Mouse (Mus musculus) embryonic facial prominence, embryonic 14.5 days (tissue): ENCODE data around the gene Cttnbp2. TPM values are rescaled to one million over a fixed set of nuclear protein-coding genes. Genes with fewer than 3 reads are reported as not detected.

ENCODE experiments used
- ATAC-seq: fragments of 200-750 bp; cut with Nextera tagmentation; 2 replicates; pipeline ENCODE4 v1.8.0; 2017; ENCODE audit warnings: low read depth, moderate number of reproducible peaks, moderate TSS enrichment
- DNase-seq: peaks from one replicate; pipeline ENCODE4 v3.0.0-alpha.2; 2015; ENCODE audit warnings: low spot score
- H3K27ac ChIP-seq: fragments of 300-500 bp; sonication (generic); replicated peaks from 2 replicates; pipeline ENCODE4 v1.5.1; 2014; ENCODE audit warnings: low read depth, mild to moderate bottlenecking, low read length, moderate library complexity
- H3K27me3 ChIP-seq: fragments of 300-500 bp; sonication (generic); replicated peaks from 2 replicates; pipeline ENCODE4 v1.6.1; 2014; ENCODE audit warnings: low read length; ENCODE audit not compliant: control insufficient read depth, insufficient read depth
- H3K36me3 ChIP-seq: fragments of 300-500 bp; sonication (generic); 2 replicates; pipeline ENCODE4 v1.6.1; 2014; ENCODE audit warnings: low read length, mixed read lengths; ENCODE audit not compliant: control insufficient read depth, insufficient read depth
- H3K4me1 ChIP-seq: fragments of 300-500 bp; sonication (generic); 2 replicates; pipeline ENCODE4 v1.6.1; 2014; ENCODE audit warnings: antibody characterized with exemption, low read length; ENCODE audit not compliant: control insufficient read depth, insufficient read depth
- H3K4me2 ChIP-seq: fragments of 300-500 bp; sonication (generic); 2 replicates; pipeline ENCODE4 v1.6.1; 2014; ENCODE audit warnings: low read depth, mild to moderate bottlenecking, low read length, moderate library complexity, mixed read lengths
- H3K4me3 ChIP-seq: fragments of 300-500 bp; sonication (generic); 2 replicates; pipeline ENCODE4 v1.5.1; 2014; ENCODE audit warnings: low read depth, mild to moderate bottlenecking, low read length
- H3K9ac ChIP-seq: fragments of 300-500 bp; sonication (generic); 2 replicates; pipeline ENCODE4 v1.6.1; 2014; ENCODE audit warnings: low read depth, mild to moderate bottlenecking, low read length, moderate library complexity, mixed read lengths
- H3K9me3 ChIP-seq: fragments of 300-500 bp; sonication (generic); 2 replicates; pipeline ENCODE4 v1.6.1; 2016; ENCODE audit warnings: low read length; ENCODE audit not compliant: control insufficient read depth
- WGBS: fragments of 180-500 bp; shearing (Covaris S2); extraction: QIAGEN DNeasy Blood & Tissue Kit; methylation state at CpG from one replicate; pipeline ENCODE4 v1.1.7; 2014; 5-methylcytosine and 5-hydroxymethylcytosine counted together
- polyA plus RNA-seq: library from polyadenylated mRNA; unstranded; fragments of >200 nt; fragmentation: Nextera tagmentation; extraction: Ambion mirVana; gene quantifications from 2 replicates; pipeline ENCODE4 v1.2.1, GENCODE M21; 2014

The Cttnbp2 gene
- polyA plus RNA-seq, 1 experiment from 2014 or later, result 14.4 TPM

- DNase-seq (no peak), ATAC-seq (no peak)
- Histone ChIP-seq H3K4me1 (0 out of 2 replicates have a peak, but pooled peaks cover 4% of the 10 kb centered on the region), H3K9ac (no peak overlapping the region), H3K4me2 (no peak overlapping the region), H3K9me3 (no peaks in the 10 kb centered on the region), H3K36me3 (0 out of 2 replicates have a peak, but pooled peaks cover 8% of the 10 kb centered on the region), H3K27ac (no peak overlapping the region), H3K27me3 (no peaks in the 10 kb centered on the region), H3K4me3 (no peak overlapping the region)
- WGBS, result 52% methylated on average over 4 of the region's 4 CpGs
Measured at GRCm38 (mm10) chr6:18436127-18436812, 78.4 kb downstream of the Cttnbp2 start.

- no peak overlapping the region for H3K4me2 ChIP-seq
- no peak overlapping the region for H3K4me3 ChIP-seq
- H3K36me3 ChIP-seq, result 0 out of 2 replicates have a peak, but pooled peaks cover 8% of the 10 kb centered on the region
- DNase-seq (no peak), ATAC-seq (no peak)
- no peaks in the 10 kb centered on the region for H3K9me3 ChIP-seq
- H3K27me3 ChIP-seq, result no peaks in the 10 kb centered on the region
- no peak overlapping the region for H3K27ac ChIP-seq
- WGBS, result 92% methylated on average over 16 of the region's 16 CpGs
- H3K9ac ChIP-seq, result no peak overlapping the region
- H3K4me1 ChIP-seq, result 0 out of 2 replicates have a peak, but pooled peaks cover 4% of the 10 kb centered on the region
Measured at GRCm38 (mm10) chr6:18434828-18435531, 79.7 kb downstream of the Cttnbp2 start.

DNA sequence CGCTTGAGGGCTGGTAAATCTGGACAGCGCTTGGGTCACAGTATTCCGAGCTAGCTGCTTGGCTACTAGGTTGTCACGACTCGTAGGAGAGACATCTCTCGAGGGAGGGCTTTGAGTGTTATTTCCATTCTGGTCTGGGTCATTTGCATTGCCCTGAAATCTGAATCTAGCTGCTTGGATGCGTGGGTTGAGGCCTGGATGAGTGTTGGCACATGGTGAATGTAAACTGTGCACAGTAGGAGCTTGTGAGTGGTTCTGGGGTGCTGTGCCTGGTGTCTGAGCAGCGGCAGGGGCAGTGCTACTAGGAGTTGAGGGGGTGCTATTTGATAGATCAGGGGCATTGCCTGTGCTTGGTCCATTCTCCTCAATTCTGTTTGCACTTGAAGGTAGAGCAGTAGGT is 80.3 kb downstream of the Cttnbp2 start:
- WGBS, result 75% methylated on average over 8 of the region's 8 CpGs
- no peak overlapping the region for H3K4me3 ChIP-seq

DNA sequence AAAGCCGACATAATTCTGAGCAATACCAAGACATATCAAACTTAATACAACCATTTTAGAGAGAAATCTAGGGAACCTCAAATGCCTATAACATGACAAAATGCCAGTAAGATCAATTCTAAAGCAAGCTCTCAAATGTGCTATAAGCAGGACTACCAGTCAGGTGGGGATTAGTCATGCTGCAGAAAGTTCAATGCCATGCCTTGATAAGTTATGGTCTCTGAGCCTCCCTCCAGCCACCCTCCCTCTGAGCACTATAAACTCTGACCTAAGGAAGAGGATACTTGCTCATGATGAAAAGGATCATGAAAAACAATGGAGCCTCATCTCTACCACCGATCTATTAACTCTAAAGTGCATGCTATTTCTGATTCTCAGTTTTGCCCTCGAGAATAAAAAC is 82.3 kb downstream of the Cttnbp2 start:
- Histone ChIP-seq H3K9me3 (no peaks in the 10 kb centered on the region), H3K4me1 (0 out of 2 replicates have a peak, but pooled peaks cover 4% of the 10 kb centered on the region), H3K9ac (no peak overlapping the region), H3K36me3 (0 out of 2 replicates have a peak, but pooled peaks cover 8% of the 10 kb centered on the region), H3K4me3 (no peak overlapping the region), H3K27ac (no peak overlapping the region), H3K27me3 (no peaks in the 10 kb centered on the region), H3K4me2 (no peak overlapping the region)
- DNase-seq, result no peak
- WGBS, result 62% methylated on average over 3 of the region's 3 CpGs
- no peak for ATAC-seq

More for the DNA sequence above, 80.3 kb downstream of the Cttnbp2 start:
- H3K4me1 ChIP-seq, result 0 out of 2 replicates have a peak, but pooled peaks cover 4% of the 10 kb centered on the region
- H3K27ac ChIP-seq, result no peak overlapping the region
- H3K36me3 ChIP-seq, result 0 out of 2 replicates have a peak, but pooled peaks cover 8% of the 10 kb centered on the region
- H3K9me3 ChIP-seq, result no peaks in the 10 kb centered on the region
- H3K27me3 ChIP-seq, result no peaks in the 10 kb centered on the region
- DNase-seq, result no peak
- no peak for ATAC-seq
- no peak overlapping the region for H3K4me2 ChIP-seq
- H3K9ac ChIP-seq, result no peak overlapping the region

DNA sequence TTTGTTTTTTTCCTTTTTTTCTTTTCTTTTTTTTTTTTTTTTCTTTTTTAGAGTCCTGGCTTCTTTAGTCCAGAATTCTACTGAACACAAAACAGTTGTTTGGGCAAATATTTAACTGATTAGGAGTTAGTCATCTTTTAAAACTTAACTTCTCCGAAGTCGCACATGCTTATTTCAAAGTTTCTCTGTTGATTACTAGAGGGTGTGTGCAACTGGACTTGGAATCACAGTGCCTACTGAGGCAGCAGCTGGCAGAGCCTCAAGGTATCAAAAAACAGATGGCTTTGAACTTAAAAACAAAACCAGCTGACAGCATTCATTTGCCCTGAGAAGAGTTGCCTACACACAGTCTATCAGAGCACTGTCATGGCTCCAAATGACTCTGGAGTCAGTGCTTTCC is 82.8 kb downstream of the Cttnbp2 start:
- H3K4me2 ChIP-seq, result no peak overlapping the region
- no peaks in the 10 kb centered on the region for H3K9me3 ChIP-seq
- H3K4me3 ChIP-seq, result no peak overlapping the region
- WGBS, result 78% methylated on average over 2 of the region's 2 CpGs
- H3K27ac ChIP-seq, result no peak overlapping the region
- ATAC-seq, result no peak
- 0 out of 2 replicates have a peak, but pooled peaks cover 8% of the 10 kb centered on the region for H3K36me3 ChIP-seq
- no peak overlapping the region for H3K9ac ChIP-seq
- 0 out of 2 replicates have a peak, but pooled peaks cover 4% of the 10 kb centered on the region for H3K4me1 ChIP-seq
- no peak for DNase-seq
- no peaks in the 10 kb centered on the region for H3K27me3 ChIP-seq

DNA sequence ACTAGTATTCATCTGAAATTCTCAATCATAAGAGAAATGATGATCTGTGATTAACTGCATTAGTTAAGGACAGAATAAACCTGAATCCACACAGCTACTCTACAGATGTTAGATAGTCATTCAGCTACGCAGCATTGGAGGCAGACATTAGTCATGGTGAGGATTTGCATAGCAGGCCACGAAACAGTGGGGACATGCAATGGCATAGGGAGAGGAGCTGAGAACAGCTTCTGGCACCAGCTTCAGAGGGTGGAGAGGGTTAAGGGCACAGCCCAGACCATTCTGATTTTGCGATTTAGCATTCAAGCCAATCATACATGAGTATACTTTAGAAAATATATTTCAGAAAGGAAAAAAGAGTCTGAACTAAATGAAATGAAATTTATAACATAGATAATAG is 84.6 kb downstream of the Cttnbp2 start:
- WGBS, result 70% methylated on average over 3 of the region's 3 CpGs
- H3K4me2 ChIP-seq, result no peak overlapping the region
- no peak for DNase-seq

GRCm38 (mm10) chr6:18424822-18425221 is 89.8 kb downstream of the Cttnbp2 start:
- H3K4me1 ChIP-seq, result no peaks in the 10 kb centered on the region
- H3K9me3 ChIP-seq, result no peaks in the 10 kb centered on the region
- no peaks in the 10 kb centered on the region for H3K27me3 ChIP-seq
- DNase-seq, result no peak
- 87% methylated on average over 6 of the region's 6 CpGs for WGBS
- no peaks in the 10 kb centered on the region for H3K36me3 ChIP-seq
- no peak overlapping the region for H3K27ac ChIP-seq
- ATAC-seq, result no peak
- H3K4me3 ChIP-seq, result no peak overlapping the region
- H3K9ac ChIP-seq, result no peak overlapping the region
- no peak overlapping the region for H3K4me2 ChIP-seq

More for the DNA sequence above, 84.6 kb downstream of the Cttnbp2 start:
- 0 out of 2 replicates have a peak, but pooled peaks cover 4% of the 10 kb centered on the region for H3K4me1 ChIP-seq
- no peak overlapping the region for H3K4me3 ChIP-seq
- no peak overlapping the region for H3K27ac ChIP-seq
- ATAC-seq, result no peak
- H3K36me3 ChIP-seq, result 0 out of 2 replicates have a peak, but pooled peaks cover 8% of the 10 kb centered on the region
- H3K9me3 ChIP-seq, result no peaks in the 10 kb centered on the region
- no peaks in the 10 kb centered on the region for H3K27me3 ChIP-seq
- no peak overlapping the region for H3K9ac ChIP-seq

- no peaks in the 10 kb centered on the region for H3K9me3 ChIP-seq
- ATAC-seq (no peak), DNase-seq (no peak)
- no peak overlapping the region for H3K9ac ChIP-seq
- H3K4me3 ChIP-seq, result no peak overlapping the region
- no peak overlapping the region for H3K27ac ChIP-seq
- H3K4me2 ChIP-seq, result no peak overlapping the region
- 58% methylated on average over 3 of the region's 3 CpGs for WGBS
- H3K27me3 ChIP-seq, result no peaks in the 10 kb centered on the region
- H3K4me1 ChIP-seq, result no peaks in the 10 kb centered on the region
- H3K36me3 ChIP-seq, result no peaks in the 10 kb centered on the region
Measured at GRCm38 (mm10) chr6:18424367-18424766, 90.3 kb downstream of the Cttnbp2 start.
